Mouse (Mus musculus): ENCODE results near the gene Chchd2. TPM values are rescaled to one million over a fixed set of nuclear protein-coding genes. Genes with fewer than 3 reads are reported as not detected.
"Not testable (repeated sequence)": the region's sequence is repeated elsewhere in the genome, so short reads cannot be mapped to it uniquely, and the experiment has no call there.

Gene Chchd2
- total RNA-seq (2021), result 100 to 1,000 TPM; 413 to 416 TPM
- long read RNA-seq, experiment 1, transcript Chchd2-201 (4 exons, 915 nt), result major isoform, 211 of 215 reads
- long read RNA-seq, experiment 1, partial matches to known transcripts, result 4 of 215 reads
- long read RNA-seq, experiment 1, other reads (novel, unspliced or antisense), result 0 of 215 reads
- long read RNA-seq, experiment 2, transcript Chchd2-201 (4 exons, 915 nt), result major isoform, 238 of 246 reads
- long read RNA-seq, experiment 2, partial matches to known transcripts, result 7 of 246 reads
- long read RNA-seq, experiment 2, other reads (novel, unspliced or antisense), result 1 of 246 reads

GRCm38 (mm10) chr5:129886911-129887636 is at the start of gene Chchd2:
TSS of gene Chchd2 (minus strand) at chr5:129887470.
- DNase-seq (ENCODE audit: low spot score in 2 of 2), result peak; percentile 66 to 89

- DNase-seq (ENCODE audit: low spot score in 2 of 2), result no peak
Observed at GRCm38 (mm10) chr5:129936941-129937340, 49.7 kb upstream of the Chchd2 start.

GRCm38 (mm10) chr5:129929924-129930855 is 42.9 kb upstream of the Chchd2 start:
- DNase-seq (ENCODE audit: low spot score in 2 of 2), result no peak

- DNase-seq (ENCODE audit: low spot score in 2 of 2), result no peak
Observed at GRCm38 (mm10) chr5:129925933-129926332, 38.7 kb upstream of the Chchd2 start.

- no peak for DNase-seq (ENCODE audit: low spot score in 2 of 2)
Observed at GRCm38 (mm10) chr5:129924820-129925452, 37.7 kb upstream of the Chchd2 start.

- no peak for DNase-seq (ENCODE audit: low spot score in 2 of 2)
Observed at GRCm38 (mm10) chr5:129921972-129922371, 34.7 kb upstream of the Chchd2 start.

DNA sequence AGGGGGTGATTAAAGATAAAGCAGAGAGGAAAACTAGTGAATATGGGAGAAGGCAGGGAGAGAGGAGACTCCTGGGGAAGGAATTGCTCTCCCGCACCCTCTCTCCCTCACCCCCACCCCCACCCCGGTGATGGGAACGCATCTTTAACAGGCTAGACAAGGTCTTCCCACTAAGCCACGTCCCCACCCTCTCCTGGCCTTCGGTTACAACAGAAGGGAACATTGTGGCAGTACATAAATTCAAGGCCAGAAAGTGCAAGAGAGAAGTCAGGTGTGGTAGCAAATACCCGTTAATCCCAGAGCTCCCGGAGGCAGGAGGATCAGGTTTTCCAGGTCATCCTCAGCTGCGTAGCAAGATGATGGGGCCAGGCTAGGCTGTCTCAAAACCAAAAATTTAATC is 32.0 kb upstream of the Chchd2 start:
- no peak for DNase-seq (ENCODE audit: low spot score in 2 of 2)

DNA sequence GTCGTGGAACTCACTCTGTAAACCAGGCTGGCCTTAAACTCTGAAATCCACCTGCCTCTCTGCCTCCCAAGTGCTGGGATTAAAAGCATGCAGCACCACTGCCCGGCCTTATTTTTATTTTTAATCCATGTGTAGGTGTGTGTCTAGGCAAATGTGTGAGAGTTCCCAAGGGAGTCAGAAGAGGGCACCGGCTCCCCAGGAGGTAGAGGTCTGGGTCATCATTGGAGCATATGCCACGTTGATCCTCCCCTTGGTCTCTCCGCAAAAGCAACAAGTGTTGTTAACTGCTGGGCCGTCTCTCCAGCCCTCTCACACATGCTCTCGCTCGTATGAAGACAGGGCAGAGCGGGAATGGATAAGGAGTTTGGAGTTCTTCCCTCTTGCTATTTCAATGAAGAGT is 31.5 kb upstream of the Chchd2 start:
- no peak for DNase-seq (ENCODE audit: low spot score in 2 of 2)

DNA sequence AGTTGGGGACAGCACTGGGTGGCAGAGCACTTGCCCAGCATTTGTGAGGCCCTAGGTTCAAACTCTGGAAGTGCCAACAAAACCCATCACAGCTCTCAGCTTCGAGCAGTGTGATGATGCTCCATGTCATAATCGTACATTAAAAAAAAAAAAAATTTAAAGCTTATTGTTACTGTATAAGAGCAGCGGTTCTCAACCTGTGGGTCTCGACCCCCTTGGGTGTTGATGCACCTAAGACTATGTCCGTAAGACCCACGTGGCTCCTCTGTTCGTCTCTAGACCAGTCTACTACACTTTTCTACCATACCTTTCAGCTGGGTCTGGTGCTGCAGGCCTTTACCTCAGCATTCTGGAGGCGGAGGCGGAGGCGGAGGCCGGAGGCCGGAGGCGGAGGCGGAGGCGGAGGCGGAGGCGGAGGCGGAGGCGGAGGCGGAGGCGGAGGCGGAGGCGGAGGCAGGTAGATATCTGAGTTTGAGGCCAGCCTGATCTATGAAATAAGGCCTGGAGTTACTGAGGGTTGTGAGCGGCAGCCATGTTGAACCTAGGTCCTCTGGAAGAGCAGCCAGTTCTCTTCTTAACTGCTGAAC is 30.9 kb upstream of the Chchd2 start:
- DNase-seq (ENCODE audit: low spot score in 2 of 2), result no peak

DNA sequence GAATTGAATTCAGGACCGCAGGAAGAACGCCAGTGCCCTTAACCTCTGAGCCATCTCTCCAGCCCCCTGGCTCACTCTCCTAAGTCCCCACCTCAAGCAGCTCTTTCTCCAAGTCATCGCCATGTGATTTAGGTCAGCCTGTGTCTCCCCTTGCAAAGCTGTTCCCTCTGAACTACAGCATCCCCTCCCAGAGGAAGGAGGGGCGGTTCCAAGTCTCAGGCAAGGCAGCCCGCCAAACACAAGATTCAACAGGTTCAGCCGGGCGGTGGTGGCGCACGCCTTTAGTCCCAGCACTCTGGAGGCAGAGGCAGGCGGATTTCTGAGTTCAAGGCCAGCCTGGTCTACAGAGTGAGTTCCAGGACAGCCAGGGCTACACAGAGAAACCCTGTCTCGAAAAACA is 28.2 kb upstream of the Chchd2 start:
- DNase-seq (ENCODE audit: low spot score in 2 of 2), result not testable (repeated sequence)

DNA sequence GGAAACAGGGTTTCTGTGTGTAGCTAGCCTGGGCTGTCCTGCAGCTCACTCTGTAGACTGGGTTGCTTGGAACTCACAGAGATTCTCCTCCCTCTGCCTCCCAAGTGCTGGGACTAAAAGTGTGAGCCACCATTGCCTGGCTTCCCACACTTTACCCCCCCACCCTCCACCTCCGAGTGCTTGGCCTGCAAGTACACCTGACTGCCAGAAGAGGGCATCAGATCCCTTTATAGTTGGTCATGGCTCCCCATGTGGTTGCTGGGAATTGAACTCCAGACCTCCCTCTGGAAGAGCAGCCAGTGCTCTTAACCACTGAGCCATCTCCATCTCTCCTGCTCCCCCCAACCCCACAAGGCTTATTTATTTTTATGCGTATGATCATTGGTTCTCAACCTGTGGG is 26.8 kb upstream of the Chchd2 start:
- no peak for DNase-seq (ENCODE audit: low spot score in 2 of 2)

GRCm38 (mm10) chr5:129909591-129909990 is 22.3 kb upstream of the Chchd2 start:
- no peak for DNase-seq (ENCODE audit: low spot score in 2 of 2)

DNA sequence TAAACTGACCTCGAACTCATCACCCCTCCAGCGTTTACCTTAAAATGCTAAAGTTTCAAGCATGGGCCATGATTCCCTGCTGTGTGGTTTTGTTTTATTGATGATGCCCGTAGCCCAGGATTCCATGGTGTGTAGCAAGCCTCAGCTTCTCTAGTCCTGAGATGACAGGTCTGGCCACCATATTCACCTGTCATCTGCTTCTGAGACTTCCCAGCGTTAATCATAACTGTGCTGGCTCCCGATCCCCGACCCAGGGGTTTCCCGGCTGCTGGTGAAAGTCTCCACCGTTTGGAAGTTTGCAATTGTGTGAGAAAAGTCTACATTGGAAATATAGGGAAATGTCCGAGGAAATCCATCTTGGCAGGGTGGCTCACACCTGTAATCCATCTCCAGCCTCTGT is 21.9 kb upstream of the Chchd2 start:
- DNase-seq (ENCODE audit: low spot score in 2 of 2), result no peak

- peak; percentile 79 to 91 for DNase-seq (ENCODE audit: low spot score in 2 of 2)
Observed at GRCm38 (mm10) chr5:129908242-129908965, 21.1 kb upstream of the Chchd2 start, which contains the start of gene Nupr1l. TSS of gene Nupr1l (plus strand) at chr5:129908540.

GRCm38 (mm10) chr5:129907775-129908174 is 20.5 kb upstream of the Chchd2 start:
- DNase-seq (ENCODE audit: low spot score in 2 of 2), result no peak

GRCm38 (mm10) chr5:129898449-129898848 is 11.2 kb upstream of the Chchd2 start, which contains the start of gene Phkg1:
TSS of gene Phkg1 (minus strand) at chr5:129898549.
- no peak for DNase-seq (ENCODE audit: low spot score in 2 of 2)

- peak; percentile 48 to 82 for DNase-seq (ENCODE audit: low spot score in 2 of 2)
Observed at GRCm38 (mm10) chr5:129895198-129896088, 8.2 kb upstream of the Chchd2 start, which contains the start of gene Zbed5. TSS of gene Zbed5 (plus strand) at chr5:129895723.

GRCm38 (mm10) chr5:129890390-129890789 is 3.1 kb upstream of the Chchd2 start:
- not testable (repeated sequence) for DNase-seq (ENCODE audit: low spot score in 2 of 2)

GRCm38 (mm10) chr5:129886271-129886670 is 999 bp downstream of the Chchd2 start:
- no peak for DNase-seq (ENCODE audit: low spot score in 2 of 2)
